Mouse (Mus musculus): Measurements from ENCODE around the gene Mpv17l2. TPM values are rescaled to one million over a fixed set of nuclear protein-coding genes. Genes with fewer than 3 reads are reported as not detected.

Mpv17l2 gene
- polyA plus RNA-seq, 1 experiment from 2014 or later, result 36.7 TPM

GRCm38 (mm10) chr8:70745691-70746220 is 15.0 kb downstream of the Mpv17l2 start:
- WGBS, result 59% methylated on average over 19 of the region's 19 CpGs
- Histone ChIP-seq H3K9ac (no peak overlapping the region), H3K4me1 (peaks cover 17% of the 10 kb centered on the region), H3K9me3 (no peaks in the 10 kb centered on the region), H3K27ac (no peak overlapping the region), H3K4me3 (no peak overlapping the region), H3K27me3 (peaks cover 87% of the 10 kb centered on the region), H3K36me3 (no peaks in the 10 kb centered on the region), H3K4me2 (no peak overlapping the region)
- no peak for ATAC-seq (ENCODE audit: insufficient number of reproducible peaks, insufficient read depth, low FRiP score, low TSS enrichment, low read depth)

DNA sequence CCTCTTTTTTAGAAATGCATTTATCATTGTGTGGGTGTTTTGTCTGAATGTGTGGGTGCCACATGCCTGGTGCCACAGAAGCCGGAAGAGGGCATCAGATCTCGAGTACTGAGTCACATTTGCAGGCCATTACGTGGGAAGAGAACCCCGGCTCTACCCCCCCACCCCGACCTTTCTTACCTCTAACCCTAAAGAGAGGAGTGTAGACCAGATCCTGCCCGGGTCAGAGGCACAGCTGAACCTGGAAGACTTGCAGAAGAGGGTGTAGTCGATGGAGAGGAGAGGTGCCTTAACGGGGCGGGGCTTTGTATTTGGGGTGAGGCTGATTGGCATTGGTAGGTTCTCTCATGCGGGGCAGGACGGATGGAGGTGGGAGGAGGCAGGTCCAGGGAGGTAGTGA is 15.9 kb downstream of the Mpv17l2 start:
- Histone ChIP-seq H3K4me2 (no peak overlapping the region), H3K4me3 (no peak overlapping the region), H3K9me3 (no peaks in the 10 kb centered on the region), H3K27me3 (peaks cover 95% of the 10 kb centered on the region), H3K27ac (no peak overlapping the region), H3K4me1 (peaks cover 17% of the 10 kb centered on the region), H3K9ac (no peak overlapping the region), H3K36me3 (no peaks in the 10 kb centered on the region)
- no peak for ATAC-seq (ENCODE audit: insufficient number of reproducible peaks, insufficient read depth, low FRiP score, low TSS enrichment, low read depth)
- WGBS, result 55% methylated on average over 11 of the region's 11 CpGs

- Histone ChIP-seq H3K4me1 (peaks cover 17% of the 10 kb centered on the region), H3K36me3 (no peaks in the 10 kb centered on the region), H3K4me3 (peak overlapping the region; percentile 32), H3K4me2 (peak overlapping the region; percentile 53), H3K9me3 (no peaks in the 10 kb centered on the region), H3K27ac (no peak overlapping the region), H3K27me3 (peaks cover 91% of the 10 kb centered on the region), H3K9ac (peak overlapping the region; percentile 58)
- 2% methylated on average over 48 of the region's 48 CpGs for WGBS
- ATAC-seq (ENCODE audit: insufficient number of reproducible peaks, insufficient read depth, low FRiP score, low TSS enrichment, low read depth), result 0 out of 2 replicates have a peak, but pooled peaks have one; percentile 21
Measured at GRCm38 (mm10) chr8:70743656-70744590, 16.8 kb downstream of the Mpv17l2 start.

DNA sequence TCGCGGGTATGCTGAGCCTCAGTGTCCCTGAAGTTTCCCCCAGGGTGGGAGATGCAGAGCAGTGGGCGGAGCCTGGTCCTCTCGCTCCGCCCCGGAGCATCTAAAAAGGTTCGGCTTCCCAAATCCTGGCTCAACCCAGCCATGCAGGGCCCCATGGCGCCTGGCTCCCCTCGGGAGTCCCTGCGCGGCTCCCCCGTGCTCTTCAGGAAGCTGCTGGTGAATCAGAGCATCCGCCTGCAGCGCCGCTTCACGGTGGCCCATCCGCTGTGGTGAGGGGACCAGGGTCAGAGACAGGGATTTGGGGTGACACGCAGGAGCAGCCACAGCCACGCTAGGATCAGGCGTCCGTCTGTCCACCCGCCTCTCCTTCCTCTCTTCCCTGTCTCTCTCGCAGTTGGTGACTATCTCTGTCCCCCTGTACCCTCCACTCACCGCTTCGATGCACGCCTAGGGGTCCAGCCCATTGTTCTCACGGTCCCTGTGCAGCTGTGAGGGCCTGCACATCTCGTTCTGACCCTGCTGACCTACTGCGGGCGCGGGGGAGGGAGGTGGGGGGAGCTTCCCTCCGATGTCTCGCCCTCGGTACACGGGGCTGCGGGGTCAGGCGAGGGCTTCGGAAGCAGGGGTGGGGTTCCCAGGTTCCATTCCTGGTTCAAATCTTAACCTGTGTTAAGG is 17.6 kb downstream of the Mpv17l2 start:
- H3K27ac ChIP-seq, result no peak overlapping the region
- H3K4me3 ChIP-seq, result peak overlapping the region; percentile 32
- peaks cover 17% of the 10 kb centered on the region for H3K4me1 ChIP-seq
- ATAC-seq (ENCODE audit: insufficient number of reproducible peaks, insufficient read depth, low FRiP score, low TSS enrichment, low read depth), result no peak
- H3K9ac ChIP-seq, result peak overlapping the region; percentile 44; the same call in 1 of the 2 replicates
- 1% methylated on average over 38 of the region's 38 CpGs for WGBS
- no peaks in the 10 kb centered on the region for H3K36me3 ChIP-seq
- H3K4me2 ChIP-seq, result peak overlapping the region; percentile 53
- H3K9me3 ChIP-seq, result no peaks in the 10 kb centered on the region
- H3K27me3 ChIP-seq, result peaks cover 90% of the 10 kb centered on the region

DNA sequence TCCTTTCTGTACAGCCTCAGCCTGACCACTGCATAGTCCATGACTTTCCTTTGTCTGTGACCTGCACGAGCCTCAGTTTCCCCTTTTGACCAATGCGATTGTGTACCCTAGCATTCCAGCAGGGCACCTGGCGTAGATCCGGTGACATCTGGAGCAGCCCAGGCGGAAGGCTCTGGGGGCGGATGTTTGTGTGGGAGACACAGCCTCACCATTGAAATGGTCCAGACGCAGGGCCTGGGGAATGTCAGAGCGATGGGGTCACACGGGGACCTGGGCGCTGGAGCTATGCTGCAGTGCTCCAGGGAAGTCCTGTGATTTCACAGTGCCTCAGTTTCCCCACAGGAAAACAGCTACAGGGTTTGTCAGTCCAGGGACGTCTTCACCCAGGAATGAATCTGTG is 18.6 kb downstream of the Mpv17l2 start:
- peaks cover 17% of the 10 kb centered on the region for H3K4me1 ChIP-seq
- no peak overlapping the region for H3K4me3 ChIP-seq
- H3K27me3 ChIP-seq, result peaks cover 90% of the 10 kb centered on the region
- WGBS, result 60% methylated on average over 11 of the region's 11 CpGs
- no peak overlapping the region for H3K4me2 ChIP-seq
- no peaks in the 10 kb centered on the region for H3K9me3 ChIP-seq
- ATAC-seq (ENCODE audit: insufficient number of reproducible peaks, insufficient read depth, low FRiP score, low TSS enrichment, low read depth), result no peak
- no peak overlapping the region for H3K9ac ChIP-seq
- H3K27ac ChIP-seq, result no peak overlapping the region
- no peaks in the 10 kb centered on the region for H3K36me3 ChIP-seq

DNA sequence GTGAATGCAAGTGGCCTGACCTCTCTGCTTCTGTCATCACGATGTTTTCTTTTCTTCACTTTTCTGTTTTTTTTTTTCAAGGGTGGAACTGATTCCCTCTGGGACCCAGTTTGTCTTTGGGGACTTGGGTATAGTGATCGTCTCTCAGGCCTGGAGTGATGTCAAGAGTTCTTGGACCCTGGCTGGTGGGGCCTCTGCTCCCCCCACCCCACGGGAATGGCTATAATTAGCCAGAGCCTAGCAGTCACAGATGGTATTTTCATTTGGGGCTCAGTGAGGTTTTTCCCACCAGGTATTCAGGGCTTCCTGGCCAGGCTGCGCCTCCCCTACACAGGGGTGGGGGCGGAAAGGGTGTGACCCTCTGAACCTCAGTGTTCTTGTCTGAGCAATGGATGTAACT is 19.1 kb downstream of the Mpv17l2 start:
- Histone ChIP-seq H3K36me3 (no peaks in the 10 kb centered on the region), H3K27ac (no peak overlapping the region), H3K9me3 (no peaks in the 10 kb centered on the region), H3K4me1 (peaks cover 17% of the 10 kb centered on the region), H3K27me3 (peaks cover 89% of the 10 kb centered on the region), H3K4me3 (no peak overlapping the region), H3K4me2 (no peak overlapping the region), H3K9ac (no peak overlapping the region)
- ATAC-seq (ENCODE audit: insufficient number of reproducible peaks, insufficient read depth, low FRiP score, low TSS enrichment, low read depth), result no peak
- 49% methylated on average over 5 of the region's 5 CpGs for WGBS

- H3K4me2 ChIP-seq, result no peak overlapping the region
- ATAC-seq (ENCODE audit: insufficient number of reproducible peaks, insufficient read depth, low FRiP score, low TSS enrichment, low read depth), result no peak
- peaks cover 4% of the 10 kb centered on the region for H3K4me1 ChIP-seq
- no peaks in the 10 kb centered on the region for H3K9me3 ChIP-seq
- H3K4me3 ChIP-seq, result no peak overlapping the region
- H3K27ac ChIP-seq, result no peak overlapping the region
- no peaks in the 10 kb centered on the region for H3K36me3 ChIP-seq
- peaks cover 54% of the 10 kb centered on the region for H3K27me3 ChIP-seq
- H3K9ac ChIP-seq, result no peak overlapping the region
- 58% methylated on average over 3 of the region's 3 CpGs for WGBS
Measured at GRCm38 (mm10) chr8:70738211-70738610, 22.5 kb downstream of the Mpv17l2 start.

DNA sequence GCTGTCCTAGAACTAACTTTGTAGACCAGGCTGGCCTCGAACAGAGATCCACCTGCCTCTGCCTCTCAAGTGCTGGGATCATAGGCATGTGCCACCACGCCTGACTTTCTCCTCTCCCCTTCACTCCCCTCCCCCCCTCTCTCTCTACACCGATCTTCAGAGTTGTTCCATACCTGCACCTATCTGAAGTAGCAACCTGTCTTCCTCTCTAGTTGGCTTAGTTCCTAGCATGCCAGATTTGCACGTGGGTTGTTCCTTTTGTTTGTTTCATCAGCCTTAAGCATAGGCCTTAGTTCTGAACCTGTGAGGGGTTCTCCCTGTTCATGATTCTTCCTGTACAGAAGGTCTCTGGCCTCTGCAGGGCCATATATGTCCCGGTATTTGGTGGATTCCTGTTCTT is 23.0 kb downstream of the Mpv17l2 start:
- H3K27me3 ChIP-seq, result peaks cover 49% of the 10 kb centered on the region
- no peak for ATAC-seq (ENCODE audit: insufficient number of reproducible peaks, insufficient read depth, low FRiP score, low TSS enrichment, low read depth)
- H3K27ac ChIP-seq, result no peak overlapping the region
- H3K4me3 ChIP-seq, result no peak overlapping the region
- no peak overlapping the region for H3K9ac ChIP-seq
- H3K4me1 ChIP-seq, result no peaks in the 10 kb centered on the region
- no peaks in the 10 kb centered on the region for H3K9me3 ChIP-seq
- H3K36me3 ChIP-seq, result no peaks in the 10 kb centered on the region
- H3K4me2 ChIP-seq, result no peak overlapping the region
- WGBS, result 67% methylated on average over 5 of the region's 5 CpGs

DNA sequence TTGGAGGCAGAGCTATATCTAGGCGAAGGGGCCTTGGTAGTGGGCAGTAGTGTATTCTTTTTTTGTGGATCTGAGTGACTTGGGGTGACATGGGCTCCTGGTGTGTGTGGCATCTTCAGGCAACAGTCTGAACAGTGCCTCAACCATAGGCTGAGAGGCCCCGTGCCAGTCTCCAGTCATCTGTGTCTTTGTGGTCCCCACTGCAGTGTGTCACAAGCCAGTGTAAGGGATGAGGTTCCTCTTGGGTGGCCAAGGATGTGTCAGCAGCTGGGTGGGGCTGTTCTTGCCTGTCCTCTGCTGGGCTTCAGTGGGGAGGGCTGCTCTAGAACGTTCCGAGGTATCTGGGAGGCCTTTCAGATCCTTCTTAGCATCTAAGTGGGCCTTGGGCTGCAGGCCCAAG is 29.8 kb downstream of the Mpv17l2 start:
- Histone ChIP-seq H3K4me3 (no peak overlapping the region), H3K9ac (no peak overlapping the region), H3K27ac (no peak overlapping the region), H3K4me2 (no peak overlapping the region), H3K4me1 (peaks cover 9% of the 10 kb centered on the region), H3K27me3 (peaks cover 64% of the 10 kb centered on the region), H3K9me3 (no peaks in the 10 kb centered on the region), H3K36me3 (no peaks in the 10 kb centered on the region)
- ATAC-seq (ENCODE audit: insufficient number of reproducible peaks, insufficient read depth, low FRiP score, low TSS enrichment, low read depth), result no peak
- WGBS, result 88% methylated on average over 4 of the region's 4 CpGs

- H3K27me3 ChIP-seq, result peaks cover 70% of the 10 kb centered on the region
- H3K9me3 ChIP-seq, result no peaks in the 10 kb centered on the region
- H3K36me3 ChIP-seq, result no peaks in the 10 kb centered on the region
- H3K9ac ChIP-seq, result peak overlapping the region; percentile 52; the same call in 1 of the 2 replicates
- no peak overlapping the region for H3K27ac ChIP-seq
- 3% methylated on average over 34 of the region's 34 CpGs for WGBS
- peak overlapping the region; percentile 63 for H3K4me2 ChIP-seq
- H3K4me3 ChIP-seq, result peak overlapping the region; percentile 37
- no peak for ATAC-seq (ENCODE audit: insufficient number of reproducible peaks, insufficient read depth, low FRiP score, low TSS enrichment, low read depth)
- peaks cover 11% of the 10 kb centered on the region for H3K4me1 ChIP-seq
Measured at GRCm38 (mm10) chr8:70729808-70730475, 30.8 kb downstream of the Mpv17l2 start.

- 44% methylated on average over 11 of the region's 11 CpGs for WGBS
- no peak for ATAC-seq (ENCODE audit: insufficient number of reproducible peaks, insufficient read depth, low FRiP score, low TSS enrichment, low read depth)
- peaks cover 60% of the 10 kb centered on the region for H3K27me3 ChIP-seq
- H3K36me3 ChIP-seq, result no peaks in the 10 kb centered on the region
- no peak overlapping the region for H3K27ac ChIP-seq
- no peaks in the 10 kb centered on the region for H3K9me3 ChIP-seq
- H3K4me2 ChIP-seq, result no peak overlapping the region
- H3K4me1 ChIP-seq, result peaks cover 11% of the 10 kb centered on the region
- H3K9ac ChIP-seq, result no peak overlapping the region
- no peak overlapping the region for H3K4me3 ChIP-seq
Measured at GRCm38 (mm10) chr8:70726721-70727120, 34.0 kb downstream of the Mpv17l2 start.
